Mouse (Mus musculus) forebrain, embryonic 15.5 days (tissue): Measurements from ENCODE around the gene C1s2. TPM values are rescaled to one million over a fixed set of nuclear protein-coding genes. Genes with fewer than 3 reads are reported as not detected.
"Not testable (repeated sequence)": the region's sequence is repeated elsewhere in the genome, so short reads cannot be mapped to it uniquely, and the experiment has no call there.

ENCODE experiments used
- ATAC-seq: fragments of 200-750 bp; cut with Nextera tagmentation; replicated peaks from 2 replicates; pipeline ENCODE4 v1.8.0; 2017; ENCODE audit warnings: mild to moderate bottlenecking, moderate TSS enrichment, moderate library complexity
- H3K27ac ChIP-seq: fragments of 300-500 bp; sonication (generic); replicated peaks from 2 replicates; pipeline ENCODE4 v1.5.1; 2015; ENCODE audit warnings: mild to moderate bottlenecking, inconsistent platforms
- H3K27me3 ChIP-seq: fragments of 300-500 bp; sonication (generic); 2 replicates; pipeline ENCODE4 v1.6.1; 2015; ENCODE audit warnings: inconsistent platforms
- H3K36me3 ChIP-seq: fragments of 300-500 bp; sonication (generic); 2 replicates; pipeline ENCODE4 v1.6.1; 2015; ENCODE audit warnings: mild to moderate bottlenecking, inconsistent platforms
- H3K4me1 ChIP-seq: fragments of 300-500 bp; sonication (generic); 2 replicates; pipeline ENCODE4 v1.6.1; 2015; ENCODE audit warnings: inconsistent platforms
- H3K4me2 ChIP-seq: fragments of 300-500 bp; sonication (generic); replicated peaks from 2 replicates; pipeline ENCODE4 v1.6.1; 2015; ENCODE audit warnings: mild to moderate bottlenecking, inconsistent platforms
- H3K4me3 ChIP-seq: fragments of 300-500 bp; sonication (generic); 2 replicates; pipeline ENCODE4 v1.5.1; 2015; ENCODE audit warnings: mild to moderate bottlenecking, inconsistent platforms
- H3K9ac ChIP-seq: fragments of 300-500 bp; sonication (generic); replicated peaks from 2 replicates; pipeline ENCODE4 v1.6.1; 2015; ENCODE audit warnings: mild to moderate bottlenecking, inconsistent platforms
- H3K9me3 ChIP-seq: fragments of 300-500 bp; sonication (generic); 2 replicates; pipeline ENCODE4 v1.6.1; 2016; ENCODE audit warnings: inconsistent platforms
- WGBS: fragments of 180-500 bp; shearing (Covaris S2); methylation state at CpG from one replicate; pipeline ENCODE4 v1.1.7; 2015; ENCODE audit warnings: mixed read lengths; 5-methylcytosine and 5-hydroxymethylcytosine counted together
- polyA plus RNA-seq: library from polyadenylated mRNA; unstranded; fragments of >200 nt; fragmentation: Nextera tagmentation; extraction: Ambion mirVana; gene quantifications from 2 replicates; pipeline ENCODE4 v1.2.1, GENCODE M21; 2015

Gene C1s2
- polyA plus RNA-seq, 1 experiment from 2014 or later: 0.18 TPM

DNA sequence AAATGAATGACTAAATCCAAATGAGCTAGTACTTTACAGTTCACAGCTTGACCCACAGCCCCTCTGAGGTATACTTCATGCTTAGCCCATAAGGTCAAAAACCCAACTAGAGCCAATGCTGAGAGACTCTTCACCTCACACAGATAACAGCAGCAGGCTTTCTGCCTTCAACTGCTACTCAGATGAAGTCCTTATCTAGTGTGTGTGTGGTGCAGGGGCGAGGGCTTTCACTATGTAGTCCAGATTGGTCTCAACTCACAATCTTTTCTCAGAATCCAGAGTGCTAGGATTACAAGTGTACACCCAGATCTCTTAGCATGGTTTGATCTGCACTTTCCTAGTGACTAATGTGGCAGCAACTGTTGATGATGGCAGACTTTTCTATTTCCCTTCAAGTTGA, 9.7 kb downstream of the C1s2 start:
- H3K9ac ChIP-seq, H3K4me1 ChIP-seq, H3K36me3 ChIP-seq, H3K27ac ChIP-seq, H3K9me3 ChIP-seq, H3K27me3 ChIP-seq, H3K4me3 ChIP-seq, H3K4me2 ChIP-seq, ATAC-seq: not testable (repeated sequence)
- WGBS: 53% methylated on average over 1 of the region's 1 CpGs

DNA sequence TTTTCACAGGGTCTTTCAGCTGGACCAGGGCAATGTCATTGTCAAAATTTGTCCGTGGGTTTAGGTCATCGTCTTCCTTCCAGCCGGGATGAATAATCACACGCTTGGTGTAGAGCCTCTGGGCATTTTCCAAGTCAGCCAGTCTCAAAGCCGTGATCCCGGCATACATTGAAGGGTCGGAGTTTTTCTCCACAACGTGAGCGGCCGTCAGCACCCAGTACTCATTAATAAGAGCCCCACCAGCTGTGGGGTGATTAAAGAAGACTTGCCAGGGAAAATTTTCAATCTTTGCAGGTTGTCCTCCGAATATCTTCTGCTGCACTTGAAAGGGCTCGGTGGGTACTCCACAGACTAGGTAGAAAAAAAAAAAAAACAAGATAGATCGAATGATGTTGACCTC, 10.3 kb downstream of the C1s2 start:
- no peak overlapping the region for H3K27ac ChIP-seq
- H3K36me3 ChIP-seq: no peaks in the 10 kb centered on the region
- no peak overlapping the region for H3K4me2 ChIP-seq
- no peaks in the 10 kb centered on the region for H3K9me3 ChIP-seq
- H3K4me3 ChIP-seq: no peak overlapping the region
- ATAC-seq: no peak
- H3K9ac ChIP-seq: no peak overlapping the region
- no peaks in the 10 kb centered on the region for H3K4me1 ChIP-seq
- 93% methylated on average over 13 of the region's 13 CpGs for WGBS
- no peaks in the 10 kb centered on the region for H3K27me3 ChIP-seq

DNA sequence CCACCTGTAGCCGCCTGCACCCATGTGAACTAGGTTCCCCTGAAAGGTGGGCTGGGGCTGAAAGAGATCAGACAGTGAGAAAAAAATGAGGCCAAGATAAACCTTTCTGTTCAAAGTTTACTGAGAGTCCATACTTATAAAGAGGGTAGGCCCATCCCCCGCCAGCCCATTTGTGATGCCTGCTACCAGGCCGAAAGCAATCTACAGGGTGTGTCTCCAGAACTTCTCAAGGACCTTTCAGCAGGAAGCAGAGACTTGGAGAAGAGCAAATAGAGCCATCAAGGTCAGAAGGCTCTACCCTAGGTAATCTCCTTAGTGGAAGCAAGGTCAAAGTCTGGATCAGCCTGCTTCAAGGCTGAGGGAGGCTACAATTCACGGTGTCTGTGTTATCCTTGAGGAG, 33.9 kb downstream of the C1s2 start:
- Histone ChIP-seq H3K27ac (no peak overlapping the region), H3K9ac (no peak overlapping the region), H3K9me3 (no peaks in the 10 kb centered on the region), H3K4me3 (no peak overlapping the region), H3K36me3 (no peaks in the 10 kb centered on the region), H3K27me3 (no peaks in the 10 kb centered on the region), H3K4me1 (no peaks in the 10 kb centered on the region), H3K4me2 (no peak overlapping the region)
- ATAC-seq: no peak
- WGBS: 91% methylated on average over 4 of the region's 4 CpGs

DNA sequence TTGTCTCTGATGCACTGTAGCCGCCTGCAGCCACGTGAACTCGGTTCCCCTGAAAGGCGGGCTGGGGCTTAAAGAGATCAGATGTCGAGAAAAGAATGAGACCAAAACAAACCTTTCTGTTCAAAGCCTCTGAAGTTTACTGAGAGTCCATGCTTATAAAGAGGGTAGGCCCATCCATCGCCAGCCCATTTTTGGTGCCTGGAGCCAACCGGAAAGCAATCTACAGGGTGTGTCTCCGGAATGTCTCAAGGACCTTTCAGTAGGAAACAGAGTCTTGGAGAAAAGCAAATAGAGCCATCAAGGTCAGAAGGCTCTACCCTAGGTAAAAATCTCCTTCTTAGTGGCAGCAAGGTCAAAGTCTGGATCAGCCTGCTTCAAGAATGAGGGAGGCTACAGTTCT, 42.8 kb downstream of the C1s2 start:
- no peaks in the 10 kb centered on the region for H3K36me3 ChIP-seq
- no peak overlapping the region for H3K4me3 ChIP-seq
- no peak overlapping the region for H3K9ac ChIP-seq
- H3K4me2 ChIP-seq: no peak overlapping the region
- H3K27me3 ChIP-seq: no peaks in the 10 kb centered on the region
- no peak for ATAC-seq
- 80% methylated on average over 8 of the region's 8 CpGs for WGBS
- H3K27ac ChIP-seq: no peak overlapping the region
- H3K4me1 ChIP-seq: no peaks in the 10 kb centered on the region
- H3K9me3 ChIP-seq: no peaks in the 10 kb centered on the region

DNA sequence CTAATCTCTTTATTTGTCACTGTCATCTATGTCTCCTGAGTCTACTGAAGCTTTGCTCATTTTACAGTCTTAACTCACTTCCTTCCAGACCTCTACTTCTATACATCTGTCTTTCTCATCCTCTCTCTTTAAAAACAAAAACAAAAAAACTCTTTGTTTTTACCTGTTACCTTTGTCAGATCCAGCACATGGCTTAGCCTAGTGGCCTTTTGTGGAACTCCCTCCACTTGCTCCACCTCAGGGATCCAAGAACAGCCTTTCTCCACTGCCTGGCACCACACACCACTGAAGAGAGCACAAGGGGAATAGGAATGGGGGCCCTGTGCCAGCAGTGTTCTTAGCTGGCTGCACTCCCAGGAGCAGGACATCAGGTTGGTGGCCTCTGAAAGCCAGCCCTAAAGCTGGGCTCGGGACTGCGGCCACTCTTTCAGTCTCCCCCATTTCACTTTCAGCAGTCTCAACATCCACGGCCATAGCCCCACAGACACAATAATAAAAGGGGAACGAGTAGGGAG, 43.6 kb downstream of the C1s2 start:
- Histone ChIP-seq H3K4me2 (no peak overlapping the region), H3K9me3 (no peaks in the 10 kb centered on the region), H3K4me3 (no peak overlapping the region), H3K4me1 (no peaks in the 10 kb centered on the region), H3K9ac (no peak overlapping the region), H3K27ac (no peak overlapping the region), H3K36me3 (no peaks in the 10 kb centered on the region), H3K27me3 (no peaks in the 10 kb centered on the region)
- 76% methylated on average over 4 of the region's 4 CpGs for WGBS
- no peak for ATAC-seq

DNA sequence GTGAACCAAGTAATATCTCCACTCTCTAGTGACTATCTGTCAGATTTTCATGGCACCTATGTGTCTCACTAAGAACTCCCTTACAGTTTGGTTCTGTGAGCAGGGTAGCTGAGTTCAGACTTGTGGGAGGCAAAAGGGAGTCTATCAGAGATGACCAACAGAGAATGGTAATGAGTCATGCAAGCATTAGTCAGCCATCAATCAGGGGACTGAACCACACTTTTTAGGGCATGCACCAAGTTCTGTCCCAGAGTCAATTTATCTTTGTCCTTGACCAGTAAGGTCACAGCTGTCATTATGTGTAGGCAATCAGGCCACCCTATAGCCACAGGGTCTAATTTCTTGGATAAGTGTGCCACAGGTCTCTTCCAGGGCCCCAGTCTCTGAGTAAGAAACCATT, 47.1 kb downstream of the C1s2 start:
- Histone ChIP-seq H3K4me2 (no peak overlapping the region), H3K27ac (no peak overlapping the region), H3K9me3 (no peaks in the 10 kb centered on the region), H3K9ac (no peak overlapping the region), H3K36me3 (no peaks in the 10 kb centered on the region), H3K27me3 (no peaks in the 10 kb centered on the region), H3K4me3 (no peak overlapping the region), H3K4me1 (no peaks in the 10 kb centered on the region)
- no peak for ATAC-seq

DNA sequence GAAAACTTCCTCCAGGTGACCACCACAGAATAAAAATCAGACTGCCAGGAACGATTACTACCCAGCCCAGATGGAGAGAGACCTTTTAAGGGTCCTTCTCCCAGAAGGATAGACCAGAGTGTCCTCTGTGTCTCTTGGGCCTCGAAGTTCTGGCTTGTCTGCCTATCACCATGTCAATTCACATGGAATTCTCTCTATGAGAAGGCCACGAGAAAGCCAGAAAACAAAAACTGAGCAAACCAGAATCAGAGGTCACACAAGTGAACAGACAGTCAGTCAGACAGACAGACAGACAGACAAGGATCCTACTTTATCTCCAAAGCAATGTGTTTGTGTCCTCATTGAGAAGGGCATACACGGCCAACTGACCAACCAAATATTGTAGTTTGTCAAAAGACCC, 49.6 kb downstream of the C1s2 start:
- WGBS: 73% methylated on average over 4 of the region's 4 CpGs
- Histone ChIP-seq H3K27ac (no peak overlapping the region), H3K4me2 (no peak overlapping the region), H3K27me3 (no peaks in the 10 kb centered on the region), H3K4me3 (no peak overlapping the region), H3K36me3 (no peaks in the 10 kb centered on the region), H3K4me1 (no peaks in the 10 kb centered on the region), H3K9ac (no peak overlapping the region), H3K9me3 (no peaks in the 10 kb centered on the region)
- ATAC-seq: no peak

DNA sequence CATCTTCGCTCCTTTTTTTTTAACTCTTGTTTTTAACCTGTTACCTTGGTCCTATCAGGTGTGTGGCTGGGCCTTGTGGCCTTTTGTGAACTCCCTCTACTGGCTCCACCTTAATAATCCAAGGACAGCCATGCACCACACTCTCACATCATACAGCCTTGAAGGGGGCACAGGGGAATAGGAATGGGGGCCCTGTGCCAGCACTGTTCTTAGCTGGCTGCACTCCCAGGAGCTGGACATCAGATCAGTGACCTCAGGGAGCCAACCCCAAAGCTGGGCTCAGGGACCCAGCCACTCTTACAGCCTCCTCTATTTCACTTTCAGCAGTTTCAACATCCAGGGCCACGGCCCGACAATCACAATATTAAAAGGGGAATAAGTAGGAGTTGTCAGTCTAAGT, 50.1 kb downstream of the C1s2 start:
- Histone ChIP-seq H3K27ac (no peak overlapping the region), H3K9ac (no peak overlapping the region), H3K4me3 (no peak overlapping the region), H3K9me3 (no peaks in the 10 kb centered on the region), H3K27me3 (no peaks in the 10 kb centered on the region), H3K4me2 (no peak overlapping the region), H3K4me1 (no peaks in the 10 kb centered on the region), H3K36me3 (no peaks in the 10 kb centered on the region)
- ATAC-seq: no peak
- 79% methylated on average over 3 of the region's 3 CpGs for WGBS

DNA sequence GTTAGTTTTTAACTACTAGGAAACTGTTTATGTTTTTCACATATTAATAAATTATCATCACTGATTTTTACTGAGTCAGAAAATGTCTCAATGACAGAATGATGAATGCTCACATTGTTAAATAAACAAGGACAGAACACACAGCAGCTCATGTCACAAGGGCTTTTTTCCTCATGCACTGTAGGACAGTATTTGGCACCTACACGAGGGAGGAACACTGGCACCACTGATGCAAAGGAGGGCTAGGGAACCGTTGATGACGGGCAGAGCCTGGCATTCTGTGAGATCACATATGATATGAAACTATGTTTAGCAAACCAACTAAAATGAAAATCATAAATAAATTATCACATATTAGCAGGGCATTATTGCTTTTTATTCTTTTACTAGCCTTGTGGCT, 51.0 kb downstream of the C1s2 start:
- Histone ChIP-seq H3K4me3 (no peak overlapping the region), H3K4me1 (no peaks in the 10 kb centered on the region), H3K4me2 (no peak overlapping the region), H3K27me3 (no peaks in the 10 kb centered on the region), H3K27ac (no peak overlapping the region), H3K9me3 (no peaks in the 10 kb centered on the region), H3K9ac (no peak overlapping the region), H3K36me3 (no peaks in the 10 kb centered on the region)
- WGBS: 80% methylated on average over 3 of the region's 3 CpGs
- no peak for ATAC-seq

DNA sequence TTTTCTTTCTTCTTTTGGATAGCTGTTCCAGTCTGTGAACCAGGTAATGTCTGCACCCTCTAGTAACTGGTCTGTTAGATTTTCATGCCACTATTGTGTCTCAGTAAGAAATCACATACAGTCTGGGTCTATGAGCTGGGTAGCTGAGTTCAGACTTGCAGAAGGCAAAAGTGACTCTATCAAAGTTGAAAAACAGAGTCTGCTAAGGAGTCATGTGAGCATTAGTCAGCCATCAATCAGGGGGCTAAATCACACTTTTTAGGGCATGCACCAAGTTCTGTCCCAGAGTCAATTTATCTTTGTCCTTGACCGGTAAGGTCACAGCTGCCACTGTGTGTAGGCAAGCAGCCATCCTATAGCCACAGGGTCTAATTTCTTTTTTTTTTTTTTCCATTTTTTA, 53.7 kb downstream of the C1s2 start:
- Histone ChIP-seq H3K4me1 (no peaks in the 10 kb centered on the region), H3K36me3 (no peaks in the 10 kb centered on the region), H3K9ac (no peak overlapping the region), H3K27ac (no peak overlapping the region), H3K4me2 (no peak overlapping the region), H3K27me3 (no peaks in the 10 kb centered on the region), H3K9me3 (no peaks in the 10 kb centered on the region), H3K4me3 (no peak overlapping the region)
- WGBS: 96% methylated on average over 1 of the region's 1 CpGs
- ATAC-seq: no peak

DNA sequence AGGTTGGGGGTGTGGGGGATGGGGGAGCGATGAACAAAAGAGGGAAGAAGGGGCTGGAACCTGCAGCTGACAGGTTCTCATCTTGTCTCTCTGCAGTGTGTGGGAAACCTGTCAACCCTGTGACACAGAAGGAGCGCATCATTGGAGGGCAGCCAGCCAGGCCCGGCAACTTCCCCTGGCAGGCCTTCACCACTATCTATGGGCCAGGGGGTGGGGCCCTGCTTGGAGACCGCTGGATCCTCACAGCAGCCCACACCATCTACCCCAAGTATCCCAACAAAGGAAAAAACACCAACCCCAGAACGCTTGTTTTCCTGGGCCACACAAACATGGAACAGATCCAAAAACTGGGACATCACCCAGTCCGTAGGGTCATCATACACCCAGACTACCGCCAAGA, 55.7 kb downstream of the C1s2 start:
- not testable (repeated sequence) for H3K36me3 ChIP-seq, H3K27ac ChIP-seq, H3K4me2 ChIP-seq, H3K27me3 ChIP-seq, ATAC-seq, H3K4me1 ChIP-seq, H3K9ac ChIP-seq, H3K4me3 ChIP-seq, H3K9me3 ChIP-seq
- 79% methylated on average over 6 of the region's 7 CpGs for WGBS

DNA sequence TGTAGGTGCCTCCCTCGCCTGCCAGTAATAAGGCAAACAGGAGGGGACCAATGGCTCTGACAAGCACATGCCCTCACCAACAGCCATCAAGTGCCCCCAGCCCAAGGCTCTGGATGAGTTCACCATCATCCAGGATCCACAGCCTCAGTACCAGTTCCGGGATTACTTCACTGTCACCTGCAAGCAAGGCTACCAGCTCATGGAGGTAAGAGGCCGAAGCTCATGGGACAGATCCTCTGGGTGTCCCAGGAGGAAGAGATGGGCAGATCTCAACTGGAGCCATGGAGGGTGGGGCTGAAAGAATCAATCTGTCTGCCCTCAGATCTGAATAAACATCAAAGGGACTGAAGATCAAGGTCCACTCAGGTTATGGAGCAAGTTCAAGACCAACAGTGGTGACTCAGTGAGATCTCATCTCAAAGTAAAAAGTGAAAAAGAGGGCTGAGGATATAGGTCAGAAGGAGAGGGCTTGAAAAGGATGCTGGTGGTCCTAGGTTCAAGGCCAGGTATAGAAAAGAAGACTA, 60.7 kb downstream of the C1s2 start:
- not testable (repeated sequence) for H3K4me1 ChIP-seq, H3K9ac ChIP-seq, H3K4me2 ChIP-seq, H3K27me3 ChIP-seq, H3K4me3 ChIP-seq, H3K9me3 ChIP-seq, ATAC-seq, H3K36me3 ChIP-seq, H3K27ac ChIP-seq
- 93% methylated on average over 3 of the region's 3 CpGs for WGBS
